Mouse (Mus musculus): ENCODE results near the gene Ccdc92b.

- TF ChIP-seq CHD2 (IDR thresholded peaks at IDR 0.05; ENCODE audit: low read depth, low read length) (no peak), ZC3H11A (IDR thresholded peaks at IDR 0.05; ENCODE audit: borderline replicate concordance, low read depth, low read length) (no peak), MAFK (IDR thresholded peaks at IDR 0.05; ENCODE audit: insufficient read depth, low read depth, low read length) (no peak)
These were observed 42.2 kb downstream of the Ccdc92b start for GRCm38 (mm10) chr11:74661641-74662040.
